Mouse (Mus musculus): Measurements from ENCODE around the gene Creb3l1. TPM values are rescaled to one million over a fixed set of nuclear protein-coding genes. Genes with fewer than 3 reads are reported as not detected.
A peak's percentile ranks its signal among the peaks of the same experiment; 100 is the strongest.

Gene Creb3l1
- total and polyA plus RNA-seq, 3 experiments, result 6.6 to 17.3 (median 11.1) TPM

DNA sequence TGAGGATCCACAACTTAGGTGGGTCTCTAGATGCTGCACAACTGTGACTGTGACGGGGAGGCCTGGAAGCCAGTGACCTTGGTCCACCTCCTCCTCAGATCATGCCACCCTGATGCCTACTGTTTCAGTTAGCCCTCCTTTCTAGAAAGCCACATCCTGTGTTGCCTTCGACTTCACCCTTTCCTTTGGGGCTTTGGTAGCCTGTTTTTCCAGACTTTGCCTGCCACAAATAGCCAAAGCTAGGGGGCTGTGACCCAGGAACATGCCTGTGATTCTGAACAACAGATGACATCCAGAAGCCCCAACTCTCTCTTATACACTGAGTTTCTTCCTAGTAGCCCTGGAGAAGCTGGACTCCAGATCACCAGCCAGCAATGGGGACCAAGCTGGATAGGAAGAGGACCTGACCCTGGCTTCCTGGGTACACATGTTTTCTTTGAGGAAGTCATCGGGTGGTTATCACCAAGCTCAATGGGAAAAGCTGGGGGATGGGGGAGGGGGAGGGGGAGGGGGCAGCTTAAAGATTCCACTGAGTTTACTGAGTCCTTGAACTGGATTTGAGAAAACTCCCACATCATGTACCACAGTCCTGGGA lies 59.6 kb downstream of the Creb3l1 start:
- no peak for DNase-seq

GRCm38 (mm10) chr2:91963443-91963932 lies 60.8 kb downstream of the Creb3l1 start:
- DNase-seq, result peak; percentile 98

DNA sequence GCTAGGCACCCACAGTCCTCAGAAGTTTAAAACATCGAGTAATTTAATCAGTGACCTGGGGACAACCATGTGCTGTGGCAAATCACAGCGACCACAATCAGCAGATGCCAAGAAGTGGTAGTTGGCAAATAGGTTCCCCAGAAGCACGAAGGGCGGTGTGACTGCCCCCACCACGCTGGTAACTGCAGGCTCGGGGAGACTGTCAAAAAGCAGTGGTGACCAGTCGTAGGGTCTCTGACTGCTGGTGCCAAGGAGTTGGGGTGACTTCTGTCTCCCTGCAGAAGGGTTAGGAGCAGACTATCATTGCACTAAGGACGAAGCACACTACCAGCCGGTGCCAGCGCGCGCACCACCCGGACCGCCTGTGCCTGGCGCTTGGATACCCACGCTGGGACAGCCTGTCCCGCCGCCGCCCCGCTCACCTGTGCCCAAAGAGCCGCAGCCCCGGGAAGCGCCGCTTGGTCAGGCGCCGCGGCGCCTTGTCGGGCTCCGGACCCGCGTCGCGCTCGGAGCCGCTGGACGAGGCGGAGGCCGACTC lies 61.4 kb downstream of the Creb3l1 start:
- DNase-seq, result peak; percentile 63

GRCm38 (mm10) chr2:91961901-91962761 lies 62.2 kb downstream of the Creb3l1 start:
- no peak for DNase-seq

- no peak for DNase-seq
These were observed 63.8 kb downstream of the Creb3l1 start for GRCm38 (mm10) chr2:91960459-91960858.

DNA sequence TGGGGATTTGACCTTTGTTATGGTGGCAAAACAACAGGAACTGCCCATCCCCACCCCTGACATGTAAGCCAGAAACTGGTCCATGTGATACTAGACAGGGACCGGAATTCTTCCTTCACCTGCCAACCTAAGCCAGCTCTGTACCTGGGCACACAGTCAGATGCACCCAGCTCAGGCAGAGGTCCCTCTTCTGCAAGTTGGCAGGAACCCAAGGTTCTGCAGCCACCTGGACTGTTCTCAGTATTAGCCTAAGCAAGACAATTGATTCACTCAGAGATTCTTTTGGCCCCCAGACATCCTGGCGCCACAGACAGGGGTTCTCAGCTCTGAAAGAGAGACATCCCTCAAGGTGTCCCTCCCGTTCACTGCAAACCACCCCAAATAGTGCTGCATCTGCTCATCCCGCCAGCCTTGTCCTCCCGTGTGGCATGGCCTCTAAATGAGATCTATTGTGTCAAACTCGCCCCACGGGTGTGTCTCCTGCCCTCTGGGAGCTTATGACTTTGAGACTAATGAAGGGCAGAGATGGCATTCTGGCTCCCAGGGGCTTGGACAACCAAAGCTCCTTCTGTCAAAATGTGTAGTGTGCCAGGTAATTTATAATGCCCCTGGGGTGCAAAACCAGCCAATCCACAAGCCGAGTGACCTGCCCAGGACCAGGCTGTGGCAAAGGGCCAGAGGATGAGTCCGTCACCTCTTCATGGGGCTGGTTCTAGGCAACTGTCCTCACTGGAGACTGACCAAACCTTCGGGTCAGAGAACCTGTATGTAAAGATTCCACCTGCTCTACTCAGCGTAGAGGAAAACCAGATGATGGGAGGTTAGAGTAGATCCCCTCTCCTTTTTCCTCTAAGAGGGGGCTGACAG lies 64.5 kb downstream of the Creb3l1 start:
- no peak for DNase-seq

- DNase-seq, result peak; percentile 63
These were observed 65.4 kb downstream of the Creb3l1 start for GRCm38 (mm10) chr2:91958701-91959457.

- DNase-seq, result no peak
These were observed 66.3 kb downstream of the Creb3l1 start for GRCm38 (mm10) chr2:91958049-91958448.

DNA sequence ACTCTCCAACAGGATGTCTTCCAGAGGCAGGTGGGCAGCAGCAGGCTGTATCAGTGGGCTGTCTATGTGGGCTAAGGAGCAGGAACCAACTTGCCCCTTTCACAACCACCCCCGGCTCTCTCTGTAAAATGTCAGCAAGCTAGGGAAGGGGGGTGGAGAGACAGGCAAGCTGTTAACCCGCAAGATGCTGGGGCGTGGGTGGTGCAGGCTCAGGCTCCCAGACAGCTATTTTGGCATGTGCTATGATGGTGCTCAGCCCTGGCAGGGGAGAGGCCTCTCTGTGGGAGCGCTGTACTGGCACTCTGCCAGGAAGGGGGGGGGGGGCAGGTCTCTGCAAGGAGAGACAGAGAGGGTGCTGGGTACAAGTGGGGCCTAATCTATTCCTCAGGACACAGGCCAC lies 67.2 kb downstream of the Creb3l1 start:
- no peak for DNase-seq

DNA sequence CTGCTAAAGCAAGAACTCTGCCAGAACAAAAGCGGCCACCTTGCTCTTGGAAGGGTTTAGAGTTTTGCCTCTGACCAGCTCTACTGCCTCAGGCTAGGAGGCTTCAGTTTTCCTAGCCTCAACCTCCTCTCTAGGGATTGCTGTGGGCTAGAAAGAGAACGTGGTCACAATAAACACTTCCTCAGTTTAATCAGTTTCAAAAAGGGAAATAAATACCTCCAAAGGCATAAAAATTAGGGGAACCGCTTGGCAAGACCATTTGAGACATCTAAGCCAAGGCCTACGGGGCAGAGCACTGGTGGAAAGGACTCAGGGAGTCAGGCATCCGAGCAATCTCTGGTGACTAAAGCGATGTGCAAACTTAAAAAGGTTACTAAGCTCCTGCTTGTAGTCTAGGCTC lies 68.4 kb downstream of the Creb3l1 start:
- no peak for DNase-seq

DNA sequence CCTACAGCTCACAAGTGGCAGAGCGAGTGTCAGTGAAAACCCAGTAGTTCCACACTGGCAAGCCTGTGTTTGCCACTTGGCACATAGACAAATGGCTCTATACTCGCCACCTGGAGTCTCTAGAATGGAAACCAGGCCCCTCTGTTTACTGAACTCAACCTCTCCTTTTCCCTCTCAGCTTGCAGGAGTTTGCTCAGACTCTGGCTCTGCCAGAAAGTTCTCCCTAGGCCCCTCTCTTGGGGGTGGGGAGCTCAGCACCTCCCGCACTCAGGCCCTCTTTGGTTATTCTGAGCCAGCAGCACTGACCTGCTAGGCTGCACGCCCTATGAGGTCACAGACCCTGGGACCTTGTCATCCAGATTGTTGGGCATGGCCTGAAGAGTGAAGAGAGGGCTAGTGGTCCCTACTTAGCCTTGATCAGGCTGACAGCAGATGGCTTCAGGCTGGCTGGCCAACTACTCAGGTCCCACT lies 69.1 kb downstream of the Creb3l1 start:
- DNase-seq, result no peak

GRCm38 (mm10) chr2:91953825-91954224 lies 70.5 kb downstream of the Creb3l1 start:
- peak; percentile 79 for DNase-seq

DNA sequence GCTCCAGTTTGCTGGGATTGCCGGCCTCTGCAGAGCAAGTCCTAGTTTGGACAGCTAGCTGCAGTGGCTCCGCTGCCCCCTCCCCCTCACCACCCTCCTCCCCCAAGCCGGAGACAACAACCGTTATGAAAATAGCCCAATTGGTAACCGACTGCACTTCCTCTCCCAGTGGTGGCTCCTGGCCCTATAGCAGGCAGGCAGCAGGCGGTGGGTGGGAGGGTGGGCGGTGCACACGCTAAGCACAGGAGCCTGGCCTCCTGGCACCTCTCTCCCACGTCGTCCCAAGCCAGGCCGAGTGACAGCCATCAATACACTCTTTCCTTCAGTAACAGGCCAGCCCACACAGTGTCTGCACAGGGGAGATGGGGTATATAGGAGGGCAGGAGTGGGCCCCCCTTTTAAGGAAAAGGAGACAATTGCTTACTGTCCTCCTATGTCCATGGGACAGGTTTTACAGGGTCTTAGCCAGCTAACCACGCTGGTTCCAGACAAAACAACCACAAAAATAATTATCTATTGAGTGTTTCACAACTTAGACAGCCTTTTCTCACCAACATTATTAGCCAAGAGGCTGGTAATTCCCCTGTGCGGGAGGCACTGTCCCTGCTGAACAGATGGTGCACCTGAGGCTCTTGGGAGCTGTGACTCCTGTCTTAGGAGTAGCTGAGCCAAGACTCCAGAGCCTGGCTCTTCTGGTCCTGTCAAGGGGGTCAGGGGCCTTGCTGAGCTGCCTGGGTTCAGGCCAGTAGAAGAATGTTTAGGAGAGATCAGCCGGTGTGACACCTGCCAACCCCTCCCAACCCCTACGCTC lies 73.8 kb downstream of the Creb3l1 start:
- no peak for DNase-seq

- peak; percentile 56 for DNase-seq
These were observed 74.7 kb downstream of the Creb3l1 start for GRCm38 (mm10) chr2:91949411-91950274.

- no peak for DNase-seq
These were observed 75.5 kb downstream of the Creb3l1 start for GRCm38 (mm10) chr2:91948792-91949241.

GRCm38 (mm10) chr2:91948151-91948509 lies 76.2 kb downstream of the Creb3l1 start:
- no peak for DNase-seq

DNA sequence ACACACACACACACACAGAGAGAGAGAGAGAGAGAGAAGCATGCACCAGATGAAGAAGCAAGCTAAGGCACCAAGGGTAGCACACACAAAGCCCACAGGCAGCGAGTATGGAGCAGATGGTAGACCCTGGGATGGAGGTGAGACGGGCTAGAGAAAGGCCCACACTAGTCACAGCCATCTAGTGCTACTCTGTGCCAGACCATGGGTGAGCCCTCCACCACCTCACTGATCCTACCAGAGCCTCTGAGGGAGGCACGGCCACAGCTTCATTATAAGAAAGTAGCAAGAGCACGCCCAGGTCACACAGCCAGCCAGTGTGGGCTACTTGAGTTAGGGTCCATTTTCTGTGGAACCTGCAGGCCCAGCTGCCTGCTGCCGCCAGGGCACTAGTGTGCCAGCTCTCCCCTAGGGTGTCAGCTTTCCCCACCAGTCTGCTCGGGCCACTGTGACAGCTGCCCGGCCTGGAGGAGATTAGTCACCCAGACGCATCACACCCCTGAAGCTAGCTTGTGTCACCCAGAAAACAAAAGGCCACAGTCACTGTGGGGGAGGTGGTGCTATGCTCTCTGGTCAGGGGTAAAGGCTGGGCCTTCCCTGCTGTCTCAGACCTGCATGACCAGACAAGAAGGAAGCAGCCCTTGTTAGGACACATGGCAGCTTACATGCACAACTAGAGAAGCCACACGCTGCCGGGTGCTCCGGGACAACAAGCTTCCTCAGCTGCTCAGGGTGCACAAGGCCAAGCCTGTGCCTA lies 76.7 kb downstream of the Creb3l1 start:
- peak; percentile 78 for DNase-seq

GRCm38 (mm10) chr2:91946836-91947235 lies 77.5 kb downstream of the Creb3l1 start:
- DNase-seq, result peak; percentile 54

Measured in adrenal gland, adult 2 months (tissue).